Mouse (Mus musculus): ENCODE data around the gene Med29.

Gene Med29

DNA sequence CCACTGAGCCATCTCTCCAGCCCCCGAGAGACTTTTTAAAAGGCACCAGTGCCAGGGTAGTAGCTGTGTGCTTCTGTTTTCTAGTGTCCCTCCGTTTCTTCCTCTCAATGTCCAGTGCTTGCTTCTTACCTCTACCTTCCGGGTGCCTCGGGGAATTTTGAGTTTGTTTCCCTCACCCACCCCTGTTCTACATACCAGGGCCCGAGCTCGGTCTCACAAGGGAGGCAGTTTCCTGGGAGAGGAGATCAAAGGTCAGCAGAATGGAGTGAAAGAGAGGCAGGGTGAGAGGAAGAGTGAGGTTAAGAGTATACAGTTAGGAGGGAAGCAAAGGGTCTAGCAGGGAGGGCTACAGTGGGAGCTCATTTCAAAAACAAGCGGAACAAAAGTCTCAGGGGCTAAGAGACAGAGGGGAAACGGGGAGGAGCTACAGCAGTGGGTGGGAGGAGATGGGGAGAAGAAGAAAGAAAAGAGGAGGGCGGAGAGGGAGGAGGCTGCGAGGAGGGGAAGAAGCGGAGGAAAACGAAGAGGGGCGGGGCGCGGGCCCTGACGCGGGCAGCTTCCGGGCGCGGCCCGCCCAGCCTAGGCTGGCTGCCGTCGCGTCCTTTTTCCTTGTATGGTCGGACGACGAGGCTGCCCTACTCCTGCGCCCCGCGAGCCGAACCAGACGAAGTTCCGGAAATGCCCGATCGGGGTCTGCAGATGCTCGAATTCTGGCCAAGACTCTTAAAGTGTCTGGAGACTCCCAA is 17.2 kb downstream of the Med29 start:
- DNase-seq = peak; percentile 96

DNA sequence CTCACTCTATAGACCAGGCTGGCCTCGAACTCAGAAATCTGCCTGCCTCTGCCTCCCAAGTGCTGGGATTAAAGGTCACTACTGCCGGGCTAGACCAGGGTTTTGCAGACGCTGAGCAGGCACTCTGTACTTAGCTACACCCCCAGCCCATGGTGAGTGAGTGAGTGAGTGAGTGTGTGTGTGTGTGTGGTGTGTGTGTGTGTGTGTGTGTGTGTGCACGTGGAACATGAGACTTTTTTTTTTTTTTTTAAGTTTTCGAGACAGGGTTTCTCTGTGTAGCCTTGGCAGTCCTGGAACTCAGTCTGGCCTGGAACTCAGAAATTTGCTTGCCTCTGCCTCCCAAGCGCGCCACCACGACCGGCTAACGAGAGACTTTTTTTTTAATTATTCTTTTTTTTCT is 17.9 kb downstream of the Med29 start:
- no peak for DNase-seq

- no peak for DNase-seq
These were observed 18.5 kb downstream of the Med29 start for GRCm38 (mm10) chr7:28373891-28374495.

- peak; percentile 90 for DNase-seq
These were observed 19.4 kb downstream of the Med29 start for GRCm38 (mm10) chr7:28373131-28373581.

- peak; percentile 99 for DNase-seq
These were observed 20.0 kb downstream of the Med29 start, which contains the start of gene Plekhg2 for GRCm38 (mm10) chr7:28372251-28373108. Gene Plekhg2 (minus strand): TSS chr7:28372599.

DNA sequence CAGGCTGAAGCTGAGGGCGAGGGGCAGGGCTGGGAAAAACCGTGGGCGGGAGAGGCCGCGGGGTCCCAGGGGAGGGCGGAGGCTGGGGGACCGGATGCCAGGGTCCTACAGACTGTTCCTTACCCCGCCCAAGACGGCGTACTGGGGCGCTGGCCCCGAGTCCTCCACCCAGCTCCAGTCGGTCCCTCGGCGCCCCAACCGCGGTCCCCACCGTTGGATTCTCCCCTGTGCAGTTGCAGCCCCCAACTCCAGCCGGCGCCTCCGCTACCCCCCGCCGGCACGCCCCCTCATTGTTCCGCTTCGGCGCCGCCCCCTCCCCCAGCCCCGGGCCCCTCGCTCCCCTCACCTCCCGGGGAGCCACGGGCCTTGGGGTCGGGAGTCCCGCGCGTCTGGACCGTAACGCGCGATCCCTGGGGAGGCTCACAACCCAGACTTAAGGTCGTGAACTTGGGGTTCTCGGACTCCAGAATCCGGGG is 21.0 kb downstream of the Med29 start:
- DNase-seq = peak; percentile 85

DNA sequence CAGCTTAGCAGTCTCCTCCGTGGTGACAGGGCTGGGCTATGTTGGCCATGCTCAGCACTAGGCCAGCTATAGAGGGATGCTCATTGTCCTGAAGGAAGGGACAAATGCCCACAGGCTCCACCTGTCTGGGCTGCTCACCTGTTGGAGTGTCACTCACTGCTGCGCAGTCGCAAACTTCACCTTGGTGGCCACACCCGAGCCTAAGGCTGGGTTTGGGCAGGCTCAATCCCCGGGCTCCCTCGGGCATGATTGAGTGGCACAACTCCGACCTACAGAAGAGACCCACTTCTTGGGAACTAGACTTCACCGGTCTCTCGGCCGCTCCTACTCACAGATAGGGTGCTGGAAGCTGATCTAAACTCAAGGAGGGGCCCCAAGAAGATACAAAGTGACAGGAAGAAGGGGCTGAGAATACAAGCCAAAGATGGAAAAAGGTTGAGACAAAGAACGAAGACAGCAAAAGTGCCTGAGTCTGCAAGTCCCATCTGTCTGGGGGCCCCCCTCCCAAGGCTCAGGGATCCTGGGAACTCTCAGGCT is 21.5 kb downstream of the Med29 start:
- peak; percentile 47 for DNase-seq

- no peak for DNase-seq
These were observed 22.5 kb downstream of the Med29 start for GRCm38 (mm10) chr7:28370051-28370450.

GRCm38 (mm10) chr7:28368276-28368920 is 24.1 kb downstream of the Med29 start:
- DNase-seq = no peak

DNA sequence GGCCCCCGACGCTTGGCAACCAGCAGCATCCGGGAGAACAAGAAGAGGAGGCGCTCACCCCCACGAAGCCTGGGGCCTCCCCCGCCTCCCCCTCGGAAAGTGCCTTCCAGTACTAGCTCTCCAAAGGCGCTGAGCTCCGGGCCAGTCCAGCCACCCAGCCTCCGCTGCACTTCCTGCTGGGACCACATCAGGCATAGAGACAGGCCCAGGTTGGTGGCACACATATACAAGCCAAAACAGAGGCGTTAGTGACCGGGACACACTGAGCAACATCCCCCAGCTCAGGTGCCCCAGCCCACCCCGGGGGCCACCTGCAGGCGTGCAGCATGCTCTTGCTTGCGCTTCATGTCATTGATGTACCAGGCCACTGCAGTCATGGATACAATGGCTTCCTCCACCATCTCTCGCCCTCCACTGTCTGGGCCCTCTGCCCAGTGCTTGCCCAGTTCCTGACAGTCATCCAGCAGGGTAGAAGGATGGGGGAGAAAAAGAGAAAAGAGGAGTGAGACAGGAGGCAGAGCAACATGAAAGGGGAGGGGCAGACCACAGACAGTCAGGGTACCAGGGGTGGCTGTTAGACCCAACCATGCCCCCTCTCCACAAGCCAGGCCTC is 24.7 kb downstream of the Med29 start:
- DNase-seq = no peak

- no peak for DNase-seq
These were observed 30.0 kb downstream of the Med29 start for GRCm38 (mm10) chr7:28362441-28363060.

- DNase-seq = no peak
These were observed 30.7 kb downstream of the Med29 start for GRCm38 (mm10) chr7:28361647-28362341.

GRCm38 (mm10) chr7:28360291-28360690 is 32.2 kb downstream of the Med29 start:
- DNase-seq = no peak

GRCm38 (mm10) chr7:28359854-28360253 is 32.7 kb downstream of the Med29 start:
- DNase-seq = no peak

GRCm38 (mm10) chr7:28358431-28358830 is 34.1 kb downstream of the Med29 start:
- DNase-seq = no peak

- peak; percentile 53 for DNase-seq
These were observed 34.5 kb downstream of the Med29 start for GRCm38 (mm10) chr7:28357984-28358383.

DNA sequence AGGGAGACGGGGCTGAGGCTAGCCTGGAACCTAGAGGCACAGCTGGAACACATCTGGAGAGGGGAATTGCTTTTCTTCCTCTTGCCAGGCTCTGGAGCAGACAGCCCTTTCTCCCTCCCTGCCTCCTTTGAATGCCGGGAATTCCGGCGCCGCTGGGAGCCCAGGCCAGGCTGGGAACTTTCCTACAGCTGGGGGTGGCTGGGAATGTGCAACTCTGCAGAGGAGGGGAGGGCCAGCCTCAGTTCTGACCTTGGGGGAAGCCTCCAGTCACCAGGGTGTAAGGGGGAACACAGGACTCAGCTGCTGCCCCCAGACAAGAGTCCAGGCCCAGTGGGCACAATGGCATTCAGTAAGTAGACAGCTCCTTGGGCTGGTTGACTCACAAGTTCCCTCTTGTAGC is 35.5 kb downstream of the Med29 start:
- peak; percentile 85 for DNase-seq

GRCm38 (mm10) chr7:28355221-28355620 is 37.3 kb downstream of the Med29 start:
- no peak for DNase-seq

DNA sequence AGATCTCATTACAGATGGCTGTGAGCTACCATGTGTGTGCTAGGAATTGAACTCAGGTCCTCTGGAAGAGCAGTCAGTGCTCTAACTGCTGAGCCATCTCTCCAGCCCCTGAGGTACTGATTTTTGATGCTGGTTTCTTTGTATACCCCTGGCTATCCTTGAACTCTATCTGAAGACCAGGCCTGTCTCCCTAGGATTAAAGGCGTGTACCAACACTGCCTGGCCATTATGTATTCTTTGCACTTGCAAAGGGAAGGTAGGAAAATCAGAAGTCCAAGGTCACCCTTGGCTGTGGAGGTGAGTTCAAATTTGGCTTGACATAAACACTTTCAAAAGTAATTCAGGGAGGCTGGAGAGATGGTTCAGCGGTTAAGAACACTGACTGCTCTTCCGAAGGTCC is 37.9 kb downstream of the Med29 start:
- DNase-seq = no peak

GRCm38 (mm10) chr7:28354113-28354581 is 38.4 kb downstream of the Med29 start:
- no peak for DNase-seq

DNA sequence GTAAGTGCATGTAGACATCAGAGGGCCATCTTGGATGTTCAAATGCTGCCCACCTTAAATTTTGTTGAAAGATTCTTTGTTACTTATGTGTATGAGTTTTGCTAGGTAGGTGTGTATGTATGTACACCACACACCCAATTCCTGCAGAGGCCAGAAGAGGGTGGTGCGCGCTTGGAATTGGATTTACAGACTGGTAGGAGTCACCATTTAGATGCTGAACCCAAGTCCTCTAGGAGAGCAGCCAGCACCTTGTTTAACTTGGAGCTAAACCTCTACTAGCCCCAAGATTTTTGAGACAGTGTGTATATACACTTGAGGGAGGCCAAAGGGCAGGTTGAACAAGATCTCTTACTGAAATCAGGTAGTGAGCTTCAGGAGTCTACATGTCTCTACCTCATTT is 39.2 kb downstream of the Med29 start:
- DNase-seq = no peak
